Mouse (Mus musculus): ENCODE measurements around the gene Mfsd4b4.
A peak's percentile ranks its signal among the peaks of the same experiment; 100 is the strongest.
"Not testable (repeated sequence)": the region's sequence is repeated elsewhere in the genome, so short reads cannot be mapped to it uniquely, and the experiment has no call there.

Gene Mfsd4b4

GRCm38 (mm10) chr10:39898874-39899371, at the start of gene Mfsd4b4:
Mfsd4b4 (minus strand) TSS chr10:39899238.
- peak; percentile 88 for DNase-seq

- DNase-seq: not testable (repeated sequence)
These were observed 48.2 kb upstream of the Mfsd4b4 start for GRCm38 (mm10) chr10:39947195-39947594.

- DNase-seq: no peak
These were observed 37.5 kb upstream of the Mfsd4b4 start for GRCm38 (mm10) chr10:39936553-39936952.

- DNase-seq: no peak
These were observed 27.6 kb upstream of the Mfsd4b4 start, which contains the start of gene Mfsd4b2 for GRCm38 (mm10) chr10:39926616-39927139. Mfsd4b2 (minus strand) TSS chr10:39926923.

- DNase-seq: not testable (repeated sequence)
These were observed 25.5 kb upstream of the Mfsd4b4 start for GRCm38 (mm10) chr10:39924556-39924955.

- no peak for DNase-seq
These were observed 13.6 kb upstream of the Mfsd4b4 start for GRCm38 (mm10) chr10:39912616-39913015.

GRCm38 (mm10) chr10:39908768-39909441, 9.9 kb upstream of the Mfsd4b4 start:
- no peak for DNase-seq

GRCm38 (mm10) chr10:39906799-39907658, 8.0 kb upstream of the Mfsd4b4 start:
- no peak for DNase-seq

- DNase-seq: no peak
These were observed 5.2 kb upstream of the Mfsd4b4 start for GRCm38 (mm10) chr10:39904191-39904590.

GRCm38 (mm10) chr10:39896503-39896902, 2.5 kb downstream of the Mfsd4b4 start:
- DNase-seq: no peak

GRCm38 (mm10) chr10:39893702-39894697, 5.0 kb downstream of the Mfsd4b4 start:
- DNase-seq: no peak

- no peak for DNase-seq
These were observed 10.4 kb downstream of the Mfsd4b4 start for GRCm38 (mm10) chr10:39888621-39889020.

GRCm38 (mm10) chr10:39865509-39865908, 33.5 kb downstream of the Mfsd4b4 start:
- DNase-seq: no peak

GRCm38 (mm10) chr10:39842621-39843020, 56.4 kb downstream of the Mfsd4b4 start:
- DNase-seq: no peak
